Mouse (Mus musculus): ENCODE results near the gene Tmem106c. TPM values are rescaled to one million over a fixed set of nuclear protein-coding genes. Genes with fewer than 3 reads are reported as not detected.

Gene Tmem106c
- total RNA-seq, 2 experiments from 2014 or later: 8.0 to 8.7 TPM

DNA sequence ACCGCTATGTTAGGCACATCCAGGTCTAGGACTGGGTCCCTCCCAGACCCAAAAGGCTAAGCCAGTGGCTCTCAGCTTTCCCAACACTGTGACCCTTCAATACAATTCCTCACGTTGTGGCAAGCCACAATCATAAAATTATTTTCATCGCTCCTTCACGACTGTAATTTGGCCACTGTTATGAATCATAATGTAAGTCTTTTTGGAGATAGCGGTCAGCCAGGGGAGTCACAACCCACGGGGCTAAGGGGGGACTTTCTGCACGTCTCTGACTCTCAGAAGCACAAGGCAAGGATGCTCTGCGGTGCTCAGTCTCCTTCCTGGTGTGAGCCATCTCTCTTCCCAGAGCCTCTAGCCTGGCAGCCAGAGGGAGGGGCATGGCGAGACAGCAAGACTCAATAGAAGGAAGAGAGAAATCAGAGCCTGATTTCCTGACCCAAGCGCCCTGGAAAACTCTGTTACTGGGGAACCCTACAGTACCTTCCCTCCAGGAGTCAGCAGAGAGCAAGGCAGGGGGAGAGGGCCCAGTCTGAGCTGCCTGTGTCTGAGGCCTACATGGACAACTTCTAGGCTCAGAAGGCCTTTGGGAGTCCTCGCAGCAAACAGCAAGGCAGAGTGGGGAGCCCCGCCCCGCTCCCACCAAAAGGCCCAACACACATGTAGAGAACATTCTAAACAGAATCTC lies 28.2 kb downstream of the Tmem106c start:
- no peak for DNase-seq

DNA sequence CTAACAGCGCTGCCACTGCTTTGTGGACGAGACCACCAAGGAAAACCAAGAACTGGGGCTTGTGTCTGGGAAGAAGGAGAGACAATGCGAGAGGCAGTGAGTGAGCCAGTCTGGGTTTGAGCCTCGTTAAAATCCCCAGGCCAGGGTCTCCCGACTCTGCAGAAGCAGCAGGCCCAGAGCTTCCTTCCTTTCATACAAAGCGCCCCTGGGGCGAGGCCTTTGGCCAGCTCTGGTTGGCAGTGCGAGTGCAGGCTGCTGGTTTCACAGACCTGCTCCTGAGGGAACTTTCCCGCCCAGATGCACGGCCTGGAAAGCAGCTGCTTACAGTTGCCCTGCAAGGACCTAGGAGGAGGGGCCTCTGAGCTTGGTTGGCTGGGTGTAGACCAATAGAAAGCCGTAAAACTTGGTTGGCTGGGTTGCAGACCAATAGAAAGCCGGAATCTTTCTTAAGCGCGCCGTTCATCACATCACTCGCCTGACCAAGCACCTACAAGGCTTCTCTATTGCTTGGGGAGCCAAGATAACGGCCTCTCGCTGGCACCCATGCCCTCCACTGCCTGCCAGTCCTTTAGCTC lies 28.8 kb downstream of the Tmem106c start:
- intact Hi-C loops (cut with DNase I; ENCODE audit: low total_unique reads): no loop called here
- DNase-seq: peak; percentile 82

More for the DNA sequence above, 28.2 kb downstream of the Tmem106c start:
- intact Hi-C loops (cut with DNase I; ENCODE audit: low total_unique reads): no loop called here

DNA sequence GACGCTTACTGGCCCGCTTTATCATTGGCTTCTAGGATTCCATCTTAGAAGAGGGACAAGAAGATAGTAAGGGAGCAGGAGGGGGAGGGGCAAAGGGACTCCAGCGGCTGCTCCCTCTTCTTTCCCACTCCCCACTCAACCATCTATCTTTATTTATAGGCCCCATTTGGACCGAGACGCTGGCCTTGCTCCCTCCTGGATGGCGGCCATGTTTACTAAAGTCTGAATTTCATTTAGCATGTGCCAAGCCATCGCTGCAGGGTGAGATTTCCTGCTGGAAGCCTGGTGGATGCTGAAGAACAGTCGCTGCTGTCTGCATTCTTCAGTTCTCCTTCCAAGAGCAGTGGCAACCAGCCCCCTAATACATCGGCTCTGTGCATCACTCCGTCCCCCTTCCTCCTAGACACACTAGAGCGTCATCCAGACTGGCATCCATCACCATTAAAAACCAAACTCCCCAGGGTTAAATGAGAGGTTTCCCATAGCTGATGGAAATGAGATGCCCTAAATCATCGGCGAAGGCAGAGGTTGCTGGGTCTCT lies 32.8 kb downstream of the Tmem106c start:
- intact Hi-C loops (cut with DNase I; ENCODE audit: low total_unique reads): no loop called here
- DNase-seq: no peak

DNA sequence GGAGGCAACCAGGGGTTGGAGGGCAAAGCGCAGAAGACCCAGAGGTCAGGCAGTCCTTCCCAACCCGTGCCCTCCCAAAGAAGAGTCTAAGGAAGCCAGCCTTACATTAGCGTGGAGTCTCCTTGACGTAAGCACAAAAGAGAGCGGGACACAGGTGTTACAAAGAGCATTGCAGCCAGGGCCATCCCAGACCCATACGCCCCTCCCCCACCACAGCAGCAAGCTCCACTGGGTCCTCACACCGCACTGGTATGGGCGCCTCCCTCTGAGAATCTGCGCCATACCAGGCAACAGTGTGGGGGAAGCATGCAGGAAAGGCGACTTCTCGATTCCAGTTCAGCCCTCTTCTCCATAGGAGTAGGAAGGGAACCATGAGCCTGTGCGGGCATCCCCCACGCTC lies 35.5 kb downstream of the Tmem106c start:
- intact Hi-C loops (cut with DNase I; ENCODE audit: low total_unique reads): no loop called here
- DNase-seq: no peak

DNA sequence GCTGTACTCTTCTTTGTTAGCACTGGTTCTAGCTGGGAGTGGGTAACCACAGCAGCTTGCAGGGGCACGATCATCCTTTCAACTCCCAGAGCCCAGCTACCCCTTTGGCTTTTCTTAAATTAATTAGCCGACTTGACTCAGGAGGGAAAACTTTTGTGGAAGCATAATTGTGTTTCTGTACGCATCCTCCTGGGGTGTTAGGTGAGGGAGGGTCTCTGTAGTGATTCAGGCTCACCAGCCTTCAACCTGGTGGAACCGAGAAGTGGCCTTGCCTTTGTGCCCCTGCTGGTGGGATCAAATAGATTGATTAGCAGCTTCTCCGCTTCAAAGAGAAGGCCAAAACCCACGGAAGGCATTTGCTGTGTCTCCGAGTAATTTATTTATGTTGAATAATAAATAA lies 36.0 kb downstream of the Tmem106c start:
- no peak for DNase-seq
- intact Hi-C loops (cut with DNase I; ENCODE audit: low total_unique reads): no loop called here

DNA sequence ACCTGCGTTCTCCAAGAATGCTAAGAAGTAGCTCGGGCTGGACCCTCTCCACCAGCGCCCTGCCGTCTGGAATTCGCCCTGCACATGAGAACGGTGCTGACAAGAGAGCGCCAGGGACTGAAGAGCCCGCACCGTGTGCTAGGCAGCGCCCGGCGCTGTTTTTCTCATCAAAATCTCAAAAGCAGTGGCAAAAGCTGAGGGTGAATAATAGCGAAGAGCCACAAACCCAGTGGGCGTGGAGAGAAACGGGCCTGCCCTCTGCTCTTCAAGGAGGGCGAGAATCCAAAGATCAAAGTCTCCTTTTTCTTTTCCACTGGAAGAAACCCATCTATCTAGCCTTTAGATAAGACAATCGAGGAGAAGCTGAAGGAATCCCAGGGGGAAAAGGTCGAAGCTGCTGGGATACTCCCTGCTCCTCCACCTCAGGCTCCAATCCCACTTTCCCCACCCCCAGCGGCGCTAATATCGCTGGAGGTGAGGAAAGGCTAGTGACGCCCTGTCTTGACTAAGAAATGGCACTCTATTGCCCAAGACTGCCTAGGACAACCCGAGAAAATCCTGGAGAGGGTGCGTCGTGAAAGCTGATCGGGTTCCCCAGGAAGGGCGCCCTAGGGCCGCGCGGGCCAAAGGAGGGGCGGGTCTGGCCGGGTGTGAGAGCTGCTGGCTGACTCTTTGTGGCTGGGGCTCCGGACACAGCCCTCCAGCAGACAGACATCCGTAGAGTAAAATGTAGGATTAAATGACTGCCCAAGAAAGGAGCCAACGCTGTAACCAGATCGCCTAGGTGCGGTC lies 37.5 kb downstream of the Tmem106c start:
- peak; percentile 47 for DNase-seq
- intact Hi-C loops (cut with DNase I; ENCODE audit: low total_unique reads): no loop called here

DNA sequence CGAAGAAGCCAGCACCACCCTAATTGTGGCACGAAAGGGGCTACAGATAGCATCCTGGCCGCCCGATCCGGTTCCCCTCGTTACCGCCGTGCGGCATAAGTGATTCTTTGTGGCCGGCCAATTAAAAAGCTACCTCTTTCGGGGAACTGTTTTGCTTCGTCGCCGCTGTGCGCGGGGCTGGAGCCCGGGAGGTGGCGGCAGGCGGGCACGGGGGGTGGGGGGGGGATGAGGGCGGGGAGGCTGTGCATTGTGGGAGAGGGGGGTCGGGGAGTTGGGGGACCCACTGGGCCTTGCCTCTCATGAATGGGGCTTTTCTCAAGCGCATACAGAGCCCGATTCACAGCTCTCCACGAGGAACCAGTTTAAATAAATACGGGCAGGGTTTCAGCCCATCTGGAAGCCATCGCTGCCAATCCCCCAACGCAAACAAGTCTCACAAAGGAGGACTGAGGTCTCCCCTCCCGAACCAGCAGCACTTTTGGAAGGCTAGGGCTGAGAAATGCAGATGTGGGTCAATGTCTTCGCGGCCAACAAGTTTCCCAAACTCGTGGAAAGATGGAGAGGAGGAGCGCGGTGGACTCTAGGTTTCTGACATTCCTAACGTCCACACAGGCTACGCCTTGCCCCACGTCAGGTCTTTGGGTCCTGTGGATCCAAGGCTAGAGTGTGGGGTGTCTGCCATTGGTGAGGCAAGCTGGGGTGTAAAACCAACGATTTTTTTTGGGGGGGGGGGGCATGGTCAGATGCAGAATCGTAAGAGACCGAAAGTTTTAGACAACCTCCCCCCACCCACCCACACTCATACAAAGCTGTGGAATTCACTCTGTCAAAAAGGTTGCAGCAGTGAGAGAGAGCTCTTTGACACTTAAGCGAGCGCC lies 38.4 kb downstream of the Tmem106c start:
- intact Hi-C loops (cut with DNase I; ENCODE audit: low total_unique reads): no loop called here
- no peak for DNase-seq

DNA sequence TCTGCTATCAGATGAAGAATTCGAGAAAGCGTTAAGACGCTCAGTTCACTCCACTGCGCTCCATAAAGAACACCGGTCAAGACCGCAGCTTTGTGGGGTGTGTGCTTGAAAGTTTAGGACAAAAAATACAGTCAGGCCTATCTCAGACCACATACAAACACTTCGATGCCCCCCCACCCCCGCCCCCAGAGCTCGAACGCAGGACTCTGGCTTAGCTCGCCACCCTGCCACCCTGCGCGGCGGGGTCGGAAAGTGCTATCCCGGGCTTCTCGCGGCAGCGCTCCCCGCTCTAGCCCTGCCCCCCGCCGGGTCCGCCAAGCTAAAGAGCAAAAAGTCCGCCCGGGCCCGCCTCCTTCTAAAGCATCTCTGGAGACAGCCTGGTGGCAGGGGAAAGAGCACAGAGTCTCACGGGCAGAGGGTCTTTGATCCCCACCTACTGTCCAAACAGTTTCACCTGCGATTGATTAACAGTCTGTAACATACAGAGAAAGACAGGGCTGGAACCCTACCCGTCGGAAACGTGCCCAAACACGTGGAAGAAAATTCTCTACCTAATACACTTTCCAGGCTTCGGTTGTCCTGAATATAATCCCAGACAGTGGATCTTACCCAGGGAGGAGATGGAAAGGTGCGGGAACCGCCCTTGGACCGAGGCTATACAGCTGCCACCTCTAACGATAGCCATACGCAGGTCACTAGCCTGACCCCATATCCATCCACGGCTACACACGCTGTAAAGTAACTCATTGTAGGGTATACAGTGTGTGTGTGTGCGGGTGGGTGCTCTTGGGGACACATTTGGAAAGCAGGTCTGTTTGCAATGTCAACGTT lies 39.2 kb downstream of the Tmem106c start:
- intact Hi-C loops (cut with DNase I; ENCODE audit: low total_unique reads): no loop called here
- DNase-seq: peak; percentile 53

DNA sequence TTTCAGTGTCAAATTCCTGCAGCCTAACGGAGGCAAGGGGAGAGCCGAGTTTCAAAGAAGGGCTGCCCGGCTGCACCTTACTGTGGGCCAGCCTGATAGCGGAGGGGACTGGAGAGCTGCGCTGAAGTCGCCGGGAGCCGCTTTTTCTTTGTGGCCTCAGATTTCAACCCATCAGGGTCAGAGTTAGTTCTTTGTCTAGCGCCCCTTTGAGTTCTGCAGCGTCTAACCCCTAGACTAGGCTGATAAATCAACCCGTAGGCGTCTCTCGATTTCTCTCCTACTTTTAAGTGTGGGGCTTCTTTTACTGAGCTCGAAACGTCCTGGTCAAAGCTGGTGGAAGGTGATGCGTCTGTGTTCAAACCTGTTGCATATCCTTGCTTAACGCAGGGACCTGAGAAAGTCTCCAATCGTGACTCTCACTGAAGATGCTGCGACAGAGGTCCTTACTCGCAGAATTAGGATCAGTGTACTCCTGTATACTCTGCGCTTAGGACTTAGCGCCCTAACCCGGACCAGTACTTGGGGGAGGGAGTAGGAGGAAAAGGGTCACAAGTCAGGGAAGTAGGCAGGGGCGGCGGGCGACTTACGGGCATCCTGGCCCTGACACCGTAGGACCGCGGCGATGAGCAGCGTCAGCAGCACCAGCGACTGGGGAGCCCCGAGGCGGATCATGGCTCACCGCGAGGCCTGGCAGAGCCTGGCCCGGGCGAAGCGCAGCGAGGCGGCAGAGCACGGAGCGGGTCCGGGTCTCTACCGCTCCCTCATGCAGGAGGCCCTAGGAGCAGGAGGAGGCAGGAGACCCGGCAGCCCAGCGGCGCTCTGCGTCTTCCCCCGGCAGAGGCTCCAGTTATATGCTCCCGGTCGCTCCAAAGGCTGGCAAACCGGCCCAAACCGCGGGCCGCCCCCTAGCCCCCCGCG lies 40.1 kb downstream of the Tmem106c start, which contains the start of gene Col2a1:
TSS of gene Col2a1 (minus strand) at position 874 of the 918 bp plus-strand sequence.
- no peak for DNase-seq
- intact Hi-C loops (cut with DNase I; ENCODE audit: low total_unique reads): no loop called here

DNA sequence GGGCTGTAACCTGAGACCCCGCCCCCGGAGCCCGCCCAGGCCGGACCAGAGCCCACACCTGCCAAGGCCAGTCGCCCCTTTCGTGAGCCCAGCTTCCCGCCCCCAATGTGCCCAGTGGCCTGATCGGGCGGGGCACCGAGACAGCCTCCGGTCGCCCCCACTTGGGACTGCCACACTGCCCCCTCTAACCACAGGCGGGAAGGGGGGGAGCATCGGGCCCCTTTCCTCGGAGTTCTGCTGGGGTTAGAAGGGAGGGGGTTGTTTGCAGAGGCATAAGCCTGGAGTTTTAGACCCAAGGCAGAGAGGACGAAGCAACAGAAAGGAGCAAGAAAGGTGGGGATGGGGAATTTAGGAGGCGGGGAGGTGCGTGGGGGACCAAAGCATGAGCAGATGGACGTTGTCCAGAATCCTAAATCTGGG lies 40.8 kb downstream of the Tmem106c start:
- DNase-seq: no peak

DNA sequence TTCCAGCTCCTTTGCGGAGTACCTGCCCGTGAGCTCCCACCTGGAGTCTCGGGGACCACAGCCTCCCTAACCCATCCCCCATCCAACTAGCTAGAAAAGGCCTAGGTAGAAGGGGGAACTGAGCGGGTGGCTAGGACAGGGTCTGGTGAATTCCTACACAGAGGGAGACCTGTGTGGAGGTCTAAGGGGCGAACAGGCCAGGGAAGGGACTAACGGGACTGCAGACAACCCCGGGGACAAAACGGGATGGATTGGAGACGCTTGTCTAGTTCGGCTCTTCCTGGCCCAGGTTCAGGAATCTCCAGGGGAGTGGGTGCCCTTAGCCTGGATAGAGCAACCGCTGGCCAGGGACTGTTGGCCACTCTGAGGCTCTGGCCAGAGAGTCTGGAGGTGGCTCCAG lies 41.2 kb downstream of the Tmem106c start:
- no peak for DNase-seq
- intact Hi-C loops (cut with DNase I; ENCODE audit: low total_unique reads): no loop called here

More for the DNA sequence above, 40.8 kb downstream of the Tmem106c start:
- intact Hi-C loops (cut with DNase I; ENCODE audit: low total_unique reads): no loop called here

DNA sequence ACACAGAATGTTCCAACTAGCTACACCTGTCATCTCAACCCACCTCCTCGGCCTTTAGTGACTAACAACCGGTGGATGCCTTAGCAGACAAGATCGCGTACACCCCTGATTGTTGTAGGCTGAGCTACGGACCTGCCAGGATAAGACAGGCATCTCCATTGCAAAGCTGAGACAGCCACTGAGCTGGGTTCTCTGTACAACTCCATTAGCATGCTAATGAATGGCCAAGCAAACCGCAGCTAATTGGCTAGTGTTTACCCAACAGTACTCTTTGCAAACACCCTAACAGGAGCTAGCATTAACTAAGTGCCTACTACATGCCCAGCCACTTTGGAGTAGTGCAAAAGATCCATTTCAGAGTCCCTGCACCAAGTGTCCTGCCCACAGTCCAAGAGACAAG lies 48.8 kb downstream of the Tmem106c start:
- intact Hi-C loops (cut with DNase I; ENCODE audit: low total_unique reads): no loop called here
- DNase-seq: no peak

DNA sequence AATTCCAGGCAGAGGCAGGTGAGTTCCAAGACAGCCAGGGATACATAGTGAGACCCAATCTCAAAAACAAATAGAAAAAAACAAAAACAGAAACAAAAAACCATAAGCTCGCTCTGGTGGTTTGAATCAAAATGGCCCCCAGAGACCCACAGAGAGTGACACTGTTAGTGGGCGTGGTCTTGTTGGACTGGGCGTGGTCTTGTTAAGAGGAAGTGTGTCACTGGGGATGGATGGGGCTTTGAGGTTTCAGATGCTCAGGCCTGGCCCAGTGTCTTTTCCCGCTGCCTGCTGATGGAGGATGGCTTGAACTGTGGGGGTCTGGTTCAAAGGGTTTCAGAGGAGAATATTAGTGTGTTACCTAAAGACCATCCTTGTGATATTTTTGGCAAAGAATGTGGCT lies 53.9 kb downstream of the Tmem106c start:
- intact Hi-C loops (cut with DNase I; ENCODE audit: low total_unique reads): no loop called here
- no peak for DNase-seq

DNA sequence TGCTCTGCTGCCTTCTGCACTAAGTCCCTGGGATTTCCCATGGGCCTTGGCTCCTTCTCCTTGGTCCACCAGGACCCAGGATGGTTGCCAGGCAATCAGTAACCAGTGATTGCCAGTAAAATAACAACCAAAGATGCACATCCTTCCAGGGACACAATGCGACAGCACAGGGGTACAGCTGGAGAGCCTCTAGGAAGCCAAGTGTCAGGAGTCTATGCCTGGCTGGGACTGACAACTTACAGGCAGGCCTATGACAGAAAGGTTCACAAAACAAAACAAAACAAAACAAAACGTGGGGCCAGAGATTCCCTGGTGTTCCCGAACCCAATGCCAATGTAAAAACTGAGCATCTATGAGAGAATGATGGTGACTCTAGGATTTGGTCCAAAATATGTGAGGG lies 55.0 kb downstream of the Tmem106c start:
- no peak for DNase-seq
- intact Hi-C loops (cut with DNase I; ENCODE audit: low total_unique reads): no loop called here

All from gastrocnemius, postnatal 14 days (tissue).